Mouse (Mus musculus) kidney, embryonic 16.5 days (tissue): ENCODE data around the gene Oas1f. TPM values are rescaled to one million over a fixed set of nuclear protein-coding genes. Genes with fewer than 3 reads are reported as not detected.
"Not testable (repeated sequence)": the region's sequence is repeated elsewhere in the genome, so short reads cannot be mapped to it uniquely, and the experiment has no call there.

Experiments
- ATAC-seq: fragments of 200-750 bp; cut with Nextera tagmentation; 2 replicates; pipeline ENCODE4 v1.8.0; 2017; ENCODE audit warnings: moderate TSS enrichment; ENCODE audit not compliant: low FRiP score, low TSS enrichment
- H3K27ac ChIP-seq: fragments of 300-500 bp; sonication (generic); 2 replicates; pipeline ENCODE4 v1.5.1; 2014; ENCODE audit warnings: low read length
- H3K27me3 ChIP-seq: fragments of 300-500 bp; sonication (generic); 2 replicates; pipeline ENCODE4 v1.6.1; 2014; ENCODE audit warnings: low read length, control low read depth, mixed read lengths; ENCODE audit not compliant: insufficient read depth
- H3K36me3 ChIP-seq: fragments of 300-500 bp; sonication (generic); 2 replicates; pipeline ENCODE4 v1.6.1; 2014; ENCODE audit warnings: low read length, control low read depth, mixed read lengths; ENCODE audit not compliant: insufficient read depth
- H3K4me1 ChIP-seq: fragments of 300-500 bp; sonication (generic); 2 replicates; pipeline ENCODE4 v1.6.1; 2014; ENCODE audit warnings: low read length, control low read depth, mixed read lengths; ENCODE audit not compliant: insufficient read depth
- H3K4me2 ChIP-seq: fragments of 300-500 bp; sonication (generic); replicated peaks from 2 replicates; pipeline ENCODE4 v1.6.1; 2014; ENCODE audit warnings: low read depth, low read length
- H3K4me3 ChIP-seq: fragments of 300-500 bp; sonication (generic); 2 replicates; pipeline ENCODE4 v1.5.1; 2014; ENCODE audit warnings: mild to moderate bottlenecking, low read length
- H3K9ac ChIP-seq: fragments of 300-500 bp; sonication (generic); replicated peaks from 2 replicates; pipeline ENCODE4 v1.6.1; 2014; ENCODE audit warnings: low read length
- H3K9me3 ChIP-seq: fragments of 300-500 bp; sonication (generic); 2 replicates; pipeline ENCODE4 v1.6.1; 2016; ENCODE audit warnings: low read length, control low read depth
- WGBS: fragments of 180-500 bp; shearing (Covaris S2); extraction: QIAGEN DNeasy Blood & Tissue Kit; methylation state at CpG from one replicate; pipeline ENCODE4 v1.1.7; 2014; 5-methylcytosine and 5-hydroxymethylcytosine counted together
- polyA plus RNA-seq: library from polyadenylated mRNA; unstranded; fragments of >200 nt; fragmentation: Nextera tagmentation; extraction: Ambion mirVana; gene quantifications from 2 replicates; pipeline ENCODE4 v1.2.1, GENCODE M21; 2015

The Oas1f gene
- polyA plus RNA-seq, 1 experiment from 2014 or later, result 0.21 TPM

DNA sequence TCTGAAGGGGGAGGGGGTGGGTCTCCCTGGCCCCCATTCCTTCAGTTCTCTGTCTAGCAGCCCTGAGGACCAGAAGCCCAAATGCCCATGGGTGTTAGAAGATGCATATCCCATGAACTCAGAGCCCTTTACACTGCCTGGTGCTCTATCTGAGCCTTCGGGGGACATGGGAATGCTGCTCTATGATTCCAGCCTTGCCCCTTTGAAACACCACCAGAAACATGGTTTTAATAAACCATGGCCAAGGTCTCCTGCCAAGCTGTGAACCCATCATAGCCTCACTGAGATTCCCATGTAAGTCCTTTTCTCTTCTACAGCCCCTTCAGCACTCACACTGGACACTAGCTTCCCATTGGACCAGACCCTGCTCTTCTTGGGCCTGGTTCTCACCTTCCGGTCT lies 42.9 kb downstream of the Oas1f start:
- 75% methylated on average over 2 of the region's 2 CpGs for WGBS
- Histone ChIP-seq H3K36me3 (no peaks in the 10 kb centered on the region), H3K9me3 (no peaks in the 10 kb centered on the region), H3K9ac (no peak overlapping the region), H3K4me1 (no peaks in the 10 kb centered on the region), H3K27ac (no peak overlapping the region), H3K27me3 (no peaks in the 10 kb centered on the region), H3K4me2 (no peak overlapping the region), H3K4me3 (no peak overlapping the region)
- no peak for ATAC-seq

DNA sequence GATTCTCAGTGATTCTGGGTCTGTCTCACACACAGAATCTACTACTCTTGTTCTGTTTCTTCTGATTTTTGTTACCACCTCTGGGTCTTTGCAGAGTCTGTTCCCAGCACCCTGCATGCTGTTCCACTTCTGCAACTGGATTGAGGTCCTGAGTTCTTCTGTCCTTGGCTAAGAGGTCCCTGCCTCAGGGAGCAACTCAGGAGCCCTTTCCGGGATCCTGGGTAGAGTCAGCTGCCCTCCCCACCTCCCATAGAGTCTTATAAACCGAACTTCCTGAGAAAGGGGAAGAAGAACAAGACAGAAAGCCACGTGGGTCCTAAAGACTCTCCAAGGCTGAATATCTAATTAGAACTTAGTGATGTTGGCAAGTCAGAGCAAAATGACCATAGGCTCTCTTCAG lies 43.8 kb downstream of the Oas1f start:
- ATAC-seq, result no peak
- Histone ChIP-seq H3K36me3 (no peaks in the 10 kb centered on the region), H3K9ac (no peak overlapping the region), H3K27me3 (no peaks in the 10 kb centered on the region), H3K4me1 (no peaks in the 10 kb centered on the region), H3K4me2 (no peak overlapping the region), H3K4me3 (no peak overlapping the region), H3K9me3 (no peaks in the 10 kb centered on the region), H3K27ac (no peak overlapping the region)
- 66% methylated on average over 3 of the region's 3 CpGs for WGBS

- not testable (repeated sequence) for H3K36me3 ChIP-seq, H3K4me1 ChIP-seq, H3K9ac ChIP-seq, H3K4me3 ChIP-seq, H3K27ac ChIP-seq, H3K27me3 ChIP-seq, H3K9me3 ChIP-seq, ATAC-seq, H3K4me2 ChIP-seq
- WGBS, result 76% methylated on average over 2 of the region's 2 CpGs
Observed at GRCm38 (mm10) chr5:120891566-120892242, 44.5 kb downstream of the Oas1f start.

- Histone ChIP-seq H3K9me3 (no peaks in the 10 kb centered on the region), H3K4me1 (no peaks in the 10 kb centered on the region), H3K36me3 (no peaks in the 10 kb centered on the region), H3K9ac (no peak overlapping the region), H3K4me2 (no peak overlapping the region), H3K4me3 (no peak overlapping the region), H3K27me3 (no peaks in the 10 kb centered on the region), H3K27ac (no peak overlapping the region)
- 26% methylated on average over 2 of the region's 2 CpGs for WGBS
- no peak for ATAC-seq
Observed at GRCm38 (mm10) chr5:120892243-120892660, 45.1 kb downstream of the Oas1f start.

GRCm38 (mm10) chr5:120893866-120894265 lies 46.7 kb downstream of the Oas1f start:
- not testable (repeated sequence) for H3K9me3 ChIP-seq, H3K27me3 ChIP-seq, H3K4me3 ChIP-seq, H3K4me2 ChIP-seq, H3K4me1 ChIP-seq, H3K27ac ChIP-seq, H3K9ac ChIP-seq, H3K36me3 ChIP-seq, ATAC-seq
- WGBS, result 90% methylated on average over 4 of the region's 4 CpGs

DNA sequence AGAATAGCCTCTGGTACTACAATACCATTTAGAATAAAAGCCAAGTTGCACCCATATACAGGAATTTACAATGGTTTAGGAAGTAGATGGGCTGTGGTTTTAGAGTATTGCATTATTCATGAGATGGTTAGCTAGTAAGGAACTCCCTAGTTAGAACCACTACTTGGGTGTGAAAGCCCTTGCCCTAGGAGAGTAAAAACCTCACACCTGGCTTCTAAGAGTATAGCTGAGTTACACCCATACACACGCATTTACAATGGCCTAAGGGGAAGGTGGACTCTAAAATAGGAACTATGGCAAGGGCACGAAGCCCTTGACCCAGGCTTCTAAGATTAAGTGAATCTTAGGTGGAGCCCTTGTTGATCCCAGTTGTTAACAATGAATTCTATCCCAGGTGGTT lies 47.5 kb downstream of the Oas1f start:
- H3K4me1 ChIP-seq, result not testable (repeated sequence)
- 77% methylated on average over 2 of the region's 2 CpGs for WGBS

GRCm38 (mm10) chr5:120895231-120895900 lies 48.2 kb downstream of the Oas1f start:
- no peaks in the 10 kb centered on the region for H3K36me3 ChIP-seq
- no peak overlapping the region for H3K9ac ChIP-seq
- no peaks in the 10 kb centered on the region for H3K4me1 ChIP-seq
- H3K9me3 ChIP-seq, result peaks cover 4% of the 10 kb centered on the region; the same call in 1 of the 2 replicates
- WGBS, result 90% methylated on average over 11 of the region's 11 CpGs
- H3K4me2 ChIP-seq, result no peak overlapping the region
- no peak overlapping the region for H3K27ac ChIP-seq
- no peak overlapping the region for H3K4me3 ChIP-seq
- no peak for ATAC-seq
- no peaks in the 10 kb centered on the region for H3K27me3 ChIP-seq

More for the DNA sequence above, 47.5 kb downstream of the Oas1f start:
- not testable (repeated sequence) for H3K4me2 ChIP-seq, H3K27me3 ChIP-seq, H3K36me3 ChIP-seq, H3K27ac ChIP-seq, H3K9me3 ChIP-seq, H3K4me3 ChIP-seq, H3K9ac ChIP-seq, ATAC-seq

GRCm38 (mm10) chr5:120898307-120898706 lies 51.1 kb downstream of the Oas1f start:
- H3K4me2 ChIP-seq, result no peak overlapping the region
- no peaks in the 10 kb centered on the region for H3K27me3 ChIP-seq
- 87% methylated on average over 6 of the region's 6 CpGs for WGBS
- H3K9ac ChIP-seq, result no peak overlapping the region
- no peaks in the 10 kb centered on the region for H3K4me1 ChIP-seq
- no peak overlapping the region for H3K4me3 ChIP-seq
- H3K36me3 ChIP-seq, result no peaks in the 10 kb centered on the region
- no peak for ATAC-seq
- H3K27ac ChIP-seq, result no peak overlapping the region
- H3K9me3 ChIP-seq, result peaks cover 4% of the 10 kb centered on the region; the same call in 1 of the 2 replicates

- Histone ChIP-seq H3K27ac (no peak overlapping the region), H3K27me3 (no peaks in the 10 kb centered on the region), H3K4me3 (no peak overlapping the region), H3K4me1 (no peaks in the 10 kb centered on the region), H3K4me2 (no peak overlapping the region), H3K36me3 (no peaks in the 10 kb centered on the region), H3K9me3 (peaks cover 4% of the 10 kb centered on the region; the same call in 1 of the 2 replicates), H3K9ac (no peak overlapping the region)
- no peak for ATAC-seq
Observed at GRCm38 (mm10) chr5:120898726-120899125, 51.6 kb downstream of the Oas1f start.

- H3K27ac ChIP-seq, result no peak overlapping the region
- no peaks in the 10 kb centered on the region for H3K36me3 ChIP-seq
- H3K27me3 ChIP-seq, result no peaks in the 10 kb centered on the region
- no peak overlapping the region for H3K4me3 ChIP-seq
- H3K9ac ChIP-seq, result no peak overlapping the region
- no peaks in the 10 kb centered on the region for H3K4me1 ChIP-seq
- WGBS, result 75% methylated on average over 1 of the region's 1 CpGs
- H3K4me2 ChIP-seq, result no peak overlapping the region
- peaks cover 4% of the 10 kb centered on the region; the same call in 1 of the 2 replicates for H3K9me3 ChIP-seq
- ATAC-seq, result no peak
Observed at GRCm38 (mm10) chr5:120900666-120901065, 53.5 kb downstream of the Oas1f start.
